Mouse (Mus musculus): Measurements from ENCODE around the gene Gpx3.
"Not testable (repeated sequence)": the region's sequence is repeated elsewhere in the genome, so short reads cannot be mapped to it uniquely, and the experiment has no call there.

Gene Gpx3

DNA sequence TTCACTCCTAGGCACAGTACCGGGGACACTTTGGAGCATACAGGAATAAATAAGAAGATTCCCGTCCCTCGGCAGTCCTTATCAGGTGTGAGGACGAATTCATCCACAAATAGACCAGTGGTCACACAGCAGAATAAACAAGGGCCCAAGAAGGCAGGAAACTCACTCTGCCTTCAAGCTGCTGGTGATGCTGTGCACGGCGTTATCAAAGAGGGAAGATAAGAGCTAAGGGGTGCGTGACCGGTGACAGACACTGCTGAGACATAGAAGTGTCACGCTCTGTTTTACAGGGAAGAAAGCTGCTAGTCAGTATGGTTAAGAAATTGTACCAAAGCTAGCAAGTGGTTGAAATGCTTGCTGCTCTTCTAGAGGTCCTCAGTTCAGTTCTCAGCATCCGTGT is 22.3 kb upstream of the Gpx3 start:
- CTCF ChIA-PET = interaction anchor here (0.6 to 1.2 kb wide), 2 partner anchors 104 to 233 kb away, joined by 3 to 4 read pairs; no protein-coding TSS in a partner anchor

DNA sequence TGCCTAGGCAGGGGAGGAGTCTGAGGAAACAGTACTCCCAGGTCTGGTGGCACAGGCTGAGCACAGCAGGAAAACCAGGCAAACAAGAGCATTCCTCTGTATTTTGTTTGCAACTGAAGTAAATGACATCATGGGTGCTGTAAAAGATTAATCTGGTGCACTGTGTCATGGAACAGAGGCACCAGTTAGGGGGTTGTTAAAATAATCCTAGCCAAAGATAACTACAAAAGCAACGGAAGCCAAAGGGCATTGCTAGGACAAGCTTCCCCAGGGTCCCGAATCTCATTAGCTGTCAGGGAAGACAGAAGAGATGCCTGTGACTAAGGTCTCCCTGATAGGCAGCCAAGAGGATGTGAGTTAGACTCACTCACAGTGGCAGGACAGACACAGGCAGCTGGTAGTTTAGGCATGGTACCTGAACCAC is 21.2 kb upstream of the Gpx3 start:
- CTCF ChIA-PET = interaction anchor here (0.6 kb wide), 1 partner anchor 103 kb away, joined by 3 read pairs; no protein-coding TSS in a partner anchor

DNA sequence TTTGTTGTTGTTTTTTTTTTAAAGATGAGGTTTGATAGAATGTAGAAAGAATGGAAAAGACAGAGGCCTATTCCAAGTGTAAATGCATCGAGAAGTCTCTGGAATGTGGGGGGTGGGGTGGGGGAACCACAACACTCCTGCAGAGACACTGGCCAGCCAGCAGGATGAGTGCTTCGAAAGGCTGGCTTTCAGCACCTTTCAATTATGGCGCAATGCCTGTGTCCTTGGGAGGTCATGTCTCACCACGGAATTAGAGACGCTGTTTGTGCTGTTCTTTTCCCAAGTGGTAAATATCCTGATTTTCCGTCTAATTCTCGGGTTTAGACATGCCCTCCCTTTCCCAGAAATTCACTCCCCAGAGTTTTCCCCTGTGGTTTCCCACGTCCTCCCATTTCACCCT is 19.6 kb upstream of the Gpx3 start:
- CTCF ChIA-PET = no interaction called here

DNA sequence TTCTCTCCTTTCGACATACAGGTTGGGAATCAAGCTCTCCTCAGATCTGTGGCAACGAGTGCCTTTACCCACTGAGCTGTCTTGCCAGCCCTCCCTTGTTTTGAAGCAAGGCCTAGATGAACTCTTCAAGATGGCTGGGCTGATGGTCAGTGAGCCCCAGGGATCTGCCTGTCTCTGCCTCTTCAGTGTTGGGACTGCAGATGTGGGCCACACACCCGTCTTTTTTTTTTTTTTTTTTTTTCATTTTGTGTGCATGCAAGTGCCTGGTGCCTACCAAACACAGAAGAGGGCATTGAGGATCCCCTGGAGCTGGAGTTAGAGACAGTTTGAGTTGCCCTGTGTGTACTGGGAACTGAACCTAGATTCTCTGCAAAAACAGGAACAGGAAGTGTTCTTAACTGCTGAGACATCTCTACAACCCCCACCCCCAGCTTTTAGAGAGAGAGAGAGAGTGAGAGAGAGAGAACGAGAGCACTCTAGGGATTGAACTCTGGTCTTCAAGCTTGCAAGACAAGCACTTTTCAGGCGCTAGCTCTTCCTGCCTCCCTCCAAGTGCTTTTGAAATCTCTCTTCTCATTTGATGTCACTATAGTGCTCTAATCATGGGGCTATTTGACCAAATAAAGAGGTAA is 17.9 kb upstream of the Gpx3 start:
- CTCF ChIA-PET = interaction anchor here (0.6 to 0.7 kb wide), 5 partner anchors 8 to 485 kb away, joined by 3 to 11 read pairs (median 5); no protein-coding TSS in a partner anchor

DNA sequence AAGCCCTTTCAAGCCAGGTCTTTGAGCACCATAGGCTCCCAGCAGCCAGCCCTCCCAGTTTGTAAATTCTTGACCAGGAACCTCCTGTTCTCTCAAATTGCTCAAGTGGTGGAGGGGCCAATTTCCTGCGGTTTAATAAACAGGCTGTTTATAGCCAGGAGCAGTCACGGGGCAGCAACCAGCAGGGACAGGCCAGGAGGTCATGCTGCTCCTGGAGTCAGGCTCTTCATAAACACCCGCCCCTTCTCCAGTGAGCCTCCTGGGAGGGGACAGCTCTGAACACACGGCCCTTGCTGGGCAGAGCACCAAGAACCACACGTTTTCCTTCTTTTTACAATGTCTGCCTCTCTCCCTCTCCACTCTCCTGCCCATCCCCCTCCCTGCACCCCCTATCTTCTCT is 17.3 kb upstream of the Gpx3 start:
- CTCF ChIA-PET = interaction anchor here (0.6 kb wide), 4 partner anchors 8 to 485 kb away, joined by 3 to 11 read pairs (median 5); no protein-coding TSS in a partner anchor

DNA sequence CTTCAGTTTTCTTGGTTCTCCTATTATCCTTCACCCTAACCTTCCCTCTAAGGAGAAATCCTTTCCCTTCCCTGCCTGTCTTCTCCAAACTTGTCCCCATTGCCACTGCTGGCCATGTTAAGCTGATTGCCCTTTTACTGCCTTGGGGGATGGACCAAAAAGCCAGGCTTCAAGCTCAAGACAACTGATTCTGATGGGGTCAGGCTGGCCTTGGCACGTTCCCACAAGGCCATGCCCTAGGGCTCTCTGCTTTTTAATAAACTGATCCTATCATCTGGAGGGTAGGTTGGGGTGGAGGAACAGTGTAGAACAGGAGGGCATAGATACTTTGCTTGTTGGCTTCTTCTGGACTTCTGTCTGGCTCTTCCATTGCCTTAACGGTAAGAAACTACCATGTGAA is 16.8 kb upstream of the Gpx3 start:
- CTCF ChIA-PET = no interaction called here

DNA sequence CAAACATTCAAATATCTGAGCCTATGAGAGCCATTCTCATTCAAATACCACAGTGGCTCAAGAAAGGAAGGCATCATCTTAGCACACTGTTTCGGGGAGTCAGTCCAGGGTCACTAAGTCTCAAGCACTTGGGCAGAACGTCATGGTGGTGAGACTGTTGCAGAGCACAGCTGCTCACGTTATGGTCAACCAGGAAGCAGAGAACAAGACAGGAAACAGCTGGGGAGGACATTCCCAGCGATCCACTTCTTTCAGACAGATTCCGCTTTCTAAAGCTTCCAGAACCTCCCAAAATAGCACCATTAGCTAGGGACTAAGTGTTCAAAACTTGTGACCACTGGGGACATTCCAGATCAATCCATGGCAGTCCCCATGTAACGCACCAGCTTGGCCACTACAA is 14.3 kb upstream of the Gpx3 start:
- CTCF ChIA-PET = interaction anchor here (0.6 kb wide), 1 partner anchor 438 kb away, joined by 3 read pairs; no protein-coding TSS in a partner anchor

DNA sequence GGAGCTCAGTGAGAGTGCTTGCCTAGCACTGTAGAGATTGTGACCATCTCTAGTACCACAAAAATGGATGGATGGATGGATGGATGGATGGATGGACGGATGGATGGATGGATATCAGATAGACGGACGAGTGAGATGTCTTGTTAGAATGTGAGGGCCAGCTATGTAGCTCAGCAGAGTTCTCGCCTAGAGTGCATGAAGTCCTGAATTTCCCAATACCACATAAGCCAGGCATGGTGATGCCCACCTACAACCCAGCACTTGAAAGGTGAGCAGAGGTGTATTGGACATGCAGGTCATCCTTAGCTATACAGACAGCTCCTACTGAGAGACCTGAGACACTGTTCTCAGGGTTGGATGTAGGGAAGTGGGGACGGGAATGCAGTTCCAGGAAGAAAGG is 10.9 kb upstream of the Gpx3 start:
- CTCF ChIA-PET = no interaction called here

DNA sequence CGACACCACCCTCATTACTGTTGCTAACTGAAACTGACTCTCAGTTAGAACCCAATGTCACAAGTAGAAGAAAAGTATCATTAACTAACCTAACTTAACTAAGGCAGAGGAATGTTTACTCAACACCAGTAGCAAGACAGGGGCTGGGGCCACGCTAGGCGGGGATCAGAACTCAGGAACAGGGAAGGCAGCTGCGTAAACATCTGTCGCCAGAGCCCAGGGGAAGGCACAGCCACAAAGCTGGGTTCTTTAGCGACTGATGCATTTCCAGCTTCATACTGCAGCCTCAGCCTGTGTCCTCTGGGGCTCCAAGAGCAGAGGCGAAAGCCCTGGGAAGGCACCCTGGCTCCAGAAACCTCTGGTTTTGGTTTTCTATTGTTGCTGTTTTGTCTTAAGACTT is 10.2 kb upstream of the Gpx3 start:
- CTCF ChIA-PET = interaction anchor here (0.5 kb wide), 1 partner anchor 8 kb away, joined by 4 read pairs; no protein-coding TSS in a partner anchor

DNA sequence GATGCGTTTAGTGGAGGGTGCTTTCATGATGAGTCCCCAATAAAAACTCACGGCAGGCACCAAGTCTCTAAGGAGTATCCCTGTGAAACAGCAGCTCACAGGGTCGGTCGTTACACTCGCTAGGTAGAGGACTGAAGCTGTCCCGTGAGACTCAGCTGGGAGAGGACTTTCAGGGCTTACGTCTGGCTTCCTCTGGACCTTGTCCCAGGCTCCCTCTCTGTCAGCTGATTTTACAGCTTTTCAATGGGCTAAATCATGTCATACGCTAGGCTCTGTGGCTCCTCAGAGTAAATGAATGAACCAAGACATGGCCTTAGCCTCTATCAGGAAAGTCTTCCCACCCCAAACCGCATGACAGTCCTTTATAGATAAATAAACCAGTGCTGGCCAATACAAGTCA is 7.7 kb upstream of the Gpx3 start:
- CTCF ChIA-PET = interaction anchor here (0.6 kb wide), 1 partner anchor 202 kb away, joined by 3 read pairs; no protein-coding TSS in a partner anchor

DNA sequence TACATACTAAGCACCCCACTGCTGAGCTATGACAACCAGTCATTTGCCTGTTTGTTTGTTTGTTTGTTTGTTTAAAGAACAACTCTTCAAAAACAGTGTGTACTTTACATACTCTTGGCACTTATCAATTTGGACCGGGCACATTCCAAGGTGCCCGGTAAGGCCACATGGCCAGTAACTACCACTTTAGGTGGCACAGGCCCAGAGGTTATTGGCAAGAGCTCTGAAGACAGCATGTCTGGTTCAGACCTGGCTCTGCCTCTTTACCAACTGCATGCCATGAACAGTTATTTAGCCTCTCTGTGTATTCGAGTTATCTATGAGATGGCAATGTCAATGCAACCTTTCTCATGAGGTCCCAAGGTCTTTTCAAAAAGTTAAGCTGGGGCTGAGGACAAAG is 5.6 kb upstream of the Gpx3 start:
- CTCF ChIA-PET = not testable (repeated sequence)

DNA sequence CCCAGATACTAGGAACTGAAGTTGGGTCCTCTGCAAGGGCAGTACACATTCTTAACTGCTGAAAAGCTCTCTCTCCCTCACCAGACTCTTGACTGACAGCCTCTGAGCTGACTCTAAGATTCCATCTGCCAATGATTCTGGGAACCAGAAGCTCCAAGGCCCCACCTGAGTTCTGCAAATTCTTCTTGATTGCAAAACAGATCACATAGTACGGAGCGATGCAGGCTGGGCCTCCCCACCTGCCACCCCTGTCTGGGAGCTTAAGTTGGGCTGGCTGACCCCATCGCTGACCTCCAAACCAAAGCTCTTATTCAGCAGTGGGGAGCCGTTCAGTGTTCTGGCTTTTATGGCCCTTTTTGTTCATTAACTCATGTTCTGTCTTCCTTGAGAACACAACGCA is 4.8 kb upstream of the Gpx3 start:
- CTCF ChIA-PET = no interaction called here

DNA sequence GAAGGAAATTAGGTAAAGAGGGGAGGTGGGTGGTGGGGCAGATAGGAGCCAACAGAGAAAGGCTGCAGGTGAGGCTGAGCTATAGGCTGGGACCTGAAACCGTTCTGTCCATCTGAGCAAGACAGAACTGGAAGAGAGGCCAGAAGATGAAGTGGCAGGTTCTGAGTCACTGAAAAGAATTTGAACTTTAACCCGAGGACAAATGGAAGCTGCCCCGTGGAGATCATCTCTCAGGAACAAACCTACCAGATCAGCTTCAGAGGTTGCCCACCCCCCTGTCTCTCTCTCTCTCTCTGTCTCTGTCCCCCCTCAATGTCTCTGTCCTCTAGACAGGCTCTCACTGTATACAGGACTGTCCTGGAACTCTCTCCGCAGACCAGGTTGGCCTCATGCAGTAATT is 2.6 kb upstream of the Gpx3 start:
- CTCF ChIA-PET = no interaction called here

DNA sequence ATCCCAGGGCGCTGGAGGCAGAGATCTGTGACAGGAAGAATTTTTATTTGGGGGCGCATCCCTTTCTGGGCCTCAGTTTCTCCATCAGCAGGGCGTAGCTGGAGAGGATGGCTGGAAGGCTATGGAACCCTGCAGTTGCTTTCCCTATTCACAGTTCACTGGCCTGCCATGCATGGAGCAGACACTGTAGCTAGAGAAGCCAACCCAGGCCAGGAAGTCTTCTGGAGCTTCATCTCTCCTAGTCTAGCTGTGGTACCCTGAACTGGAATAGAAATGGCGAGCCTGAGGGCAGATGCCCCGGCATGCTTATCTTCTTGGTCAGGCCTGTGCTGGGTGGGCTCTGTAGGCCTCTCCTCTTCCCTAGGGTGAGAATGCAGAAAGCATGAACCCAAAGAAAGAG is 1.1 kb downstream of the Gpx3 start:
- CTCF ChIA-PET = interaction anchor here (0.6 to 0.9 kb wide), 3 partner anchors 19 to 89 kb away, joined by 3 to 7 read pairs (median 6); no protein-coding TSS in a partner anchor

DNA sequence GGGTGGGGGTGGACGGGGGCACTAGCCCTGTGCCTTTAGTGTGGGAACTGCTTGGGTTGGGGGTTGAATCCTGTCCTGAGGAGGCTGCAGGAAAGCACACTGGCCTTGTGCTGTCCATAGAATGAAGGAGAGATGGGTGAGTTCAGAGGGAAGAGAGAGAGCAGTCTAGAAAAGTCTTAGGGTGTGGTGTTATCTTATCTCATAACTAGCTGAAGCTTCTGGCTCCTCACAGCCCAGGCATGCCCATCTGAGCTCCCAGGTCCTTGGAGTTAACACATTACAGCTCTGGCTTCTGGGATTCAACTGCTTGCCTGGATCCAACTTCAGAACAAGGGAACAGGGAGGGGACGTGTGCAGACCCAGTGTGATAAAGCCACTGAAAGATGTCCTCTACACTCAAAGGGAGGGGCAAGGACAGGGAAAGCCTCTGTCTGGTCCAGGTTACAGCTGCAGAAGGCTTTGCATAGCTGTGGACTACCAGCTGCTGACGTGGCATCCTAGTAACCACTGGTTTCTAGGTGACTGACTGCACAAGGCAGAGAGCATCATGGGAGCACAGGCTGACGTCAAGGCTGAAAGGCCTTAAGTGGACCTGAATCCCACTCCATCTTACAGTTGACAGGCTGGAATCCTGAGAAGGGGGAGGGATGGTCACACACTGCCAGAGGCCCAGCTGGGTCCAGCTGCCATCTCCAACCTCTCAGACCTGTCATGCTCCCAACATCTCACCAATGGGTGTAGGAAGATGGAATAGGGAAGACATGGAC is 1.9 kb downstream of the Gpx3 start:
- CTCF ChIA-PET = interaction anchor here (0.6 kb wide), 2 partner anchors 18 to 307 kb away, joined by 3 to 7 read pairs; no protein-coding TSS in a partner anchor

DNA sequence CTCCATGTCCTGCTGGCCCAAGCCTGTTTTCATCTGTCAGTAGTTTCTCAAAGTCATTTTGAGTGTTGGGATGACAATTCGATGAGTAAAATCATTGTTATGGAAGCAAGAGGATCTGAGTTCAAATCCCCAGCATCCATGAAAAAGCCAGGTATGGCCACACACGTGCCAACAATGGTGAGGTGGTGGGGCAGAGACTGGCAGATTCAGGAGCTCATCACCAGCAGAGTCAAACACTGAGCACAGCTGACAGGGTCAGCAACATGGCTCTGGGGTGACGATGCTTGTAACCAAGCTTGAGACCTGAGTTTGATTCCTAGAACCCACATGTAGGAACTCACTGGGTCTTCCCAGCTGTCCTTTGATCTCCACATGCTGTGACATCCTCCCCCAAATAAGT is 2.8 kb downstream of the Gpx3 start:
- CTCF ChIA-PET = no interaction called here

DNA sequence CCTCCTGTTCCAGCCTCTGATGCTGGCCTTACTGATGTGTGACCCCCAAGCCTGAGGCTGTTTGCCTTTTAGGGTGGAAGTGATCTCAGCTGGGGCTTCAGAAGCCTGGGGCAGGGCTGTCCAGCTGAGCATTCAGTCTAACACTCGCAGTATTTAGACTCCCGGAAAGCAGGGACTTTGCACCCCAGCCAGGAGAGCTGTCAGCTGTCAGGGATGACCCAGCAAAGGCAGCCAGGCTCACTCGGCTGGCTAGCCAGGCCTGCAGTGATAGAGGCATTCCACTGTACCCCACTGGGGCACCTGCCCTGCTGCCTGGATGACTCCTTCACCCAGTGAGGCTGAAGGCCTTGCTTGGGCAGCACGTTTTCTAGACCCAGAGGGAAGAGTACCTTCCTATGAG is 3.7 kb downstream of the Gpx3 start:
- CTCF ChIA-PET = no interaction called here

DNA sequence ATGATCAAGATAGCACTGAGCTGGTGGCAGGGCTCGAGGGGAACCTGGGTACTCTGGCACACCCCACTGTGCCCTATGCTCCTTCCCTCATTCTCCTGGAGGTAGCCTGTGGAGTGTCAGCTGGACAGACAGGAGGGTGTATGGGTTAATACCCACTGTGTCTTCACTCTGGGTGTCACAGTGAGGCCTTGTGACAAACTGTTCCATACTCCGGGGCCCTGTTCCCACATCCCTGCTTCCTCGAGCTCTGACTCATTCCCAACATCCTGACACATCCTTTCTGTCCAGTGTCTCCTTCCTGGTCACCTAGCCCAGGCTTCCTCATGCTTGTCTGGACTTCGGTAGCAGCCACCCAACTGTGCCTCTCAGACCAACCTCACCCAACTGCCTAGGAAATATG is 4.2 kb downstream of the Gpx3 start:
- CTCF ChIA-PET = no interaction called here

DNA sequence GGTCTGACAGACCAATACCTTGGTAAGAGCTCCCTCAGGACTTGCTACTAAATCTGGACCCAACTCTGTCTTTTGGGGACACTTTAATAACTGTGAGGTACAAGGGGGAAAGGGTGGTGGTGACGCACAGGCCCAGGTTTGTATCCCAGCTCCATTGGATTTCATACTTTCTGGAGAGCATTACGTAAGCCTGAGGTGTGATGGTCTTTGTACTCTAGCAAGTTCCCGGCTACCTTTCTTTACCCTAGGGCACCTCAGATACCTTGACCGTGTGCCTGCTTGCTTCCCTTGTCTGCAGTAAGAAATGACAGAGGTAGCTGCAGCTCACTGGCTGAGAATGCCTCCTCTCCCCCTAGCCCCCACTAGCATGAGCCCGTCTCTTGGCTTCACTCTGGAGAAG is 5.0 kb downstream of the Gpx3 start:
- CTCF ChIA-PET = no interaction called here

DNA sequence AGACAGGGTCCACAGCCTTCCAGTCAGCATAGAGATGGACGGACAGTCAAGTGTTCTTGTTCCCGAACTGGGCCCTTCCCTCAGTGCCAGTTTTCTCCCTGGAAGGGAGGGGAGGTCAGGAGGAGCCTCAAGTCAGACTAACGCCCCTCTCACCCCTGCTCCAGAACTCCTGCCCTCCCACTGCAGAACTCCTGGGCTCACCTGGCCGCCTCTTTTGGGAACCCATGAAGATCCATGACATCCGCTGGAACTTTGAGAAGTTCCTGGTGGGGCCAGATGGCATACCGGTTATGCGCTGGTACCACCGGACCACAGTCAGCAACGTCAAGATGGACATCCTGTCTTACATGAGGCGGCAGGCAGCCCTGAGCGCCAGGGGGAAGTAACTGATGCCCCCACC is 7.0 kb downstream of the Gpx3 start:
- CTCF ChIA-PET = no interaction called here

DNA sequence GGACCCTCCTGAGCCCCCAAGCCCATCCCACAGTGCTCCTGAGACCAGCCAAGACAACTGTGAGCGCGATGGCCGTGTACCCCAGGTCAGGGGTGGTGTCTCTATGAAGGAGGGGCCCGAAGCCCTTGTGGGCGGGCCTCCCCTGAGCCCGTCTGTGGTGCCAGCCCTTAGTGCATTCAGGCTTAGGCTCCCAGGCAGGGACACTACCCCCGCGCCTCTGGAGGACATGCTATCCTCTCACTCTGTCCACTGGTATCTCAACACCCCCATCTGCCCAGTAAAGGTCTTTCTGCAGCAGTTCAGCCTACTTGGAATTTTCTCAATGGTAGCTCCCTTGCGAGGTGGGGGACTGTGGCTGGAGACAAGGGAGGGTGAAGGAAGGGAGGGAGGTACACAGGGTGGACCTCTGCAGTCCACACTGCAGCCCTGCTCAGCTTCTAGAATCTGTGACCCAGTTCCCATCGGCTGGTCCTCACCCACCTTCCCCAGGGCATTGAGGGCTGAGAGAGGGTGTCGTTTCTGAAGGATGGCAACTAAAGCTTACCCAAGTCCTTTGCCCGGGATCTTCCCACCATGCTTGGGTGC is 7.9 kb downstream of the Gpx3 start:
- CTCF ChIA-PET = no interaction called here

DNA sequence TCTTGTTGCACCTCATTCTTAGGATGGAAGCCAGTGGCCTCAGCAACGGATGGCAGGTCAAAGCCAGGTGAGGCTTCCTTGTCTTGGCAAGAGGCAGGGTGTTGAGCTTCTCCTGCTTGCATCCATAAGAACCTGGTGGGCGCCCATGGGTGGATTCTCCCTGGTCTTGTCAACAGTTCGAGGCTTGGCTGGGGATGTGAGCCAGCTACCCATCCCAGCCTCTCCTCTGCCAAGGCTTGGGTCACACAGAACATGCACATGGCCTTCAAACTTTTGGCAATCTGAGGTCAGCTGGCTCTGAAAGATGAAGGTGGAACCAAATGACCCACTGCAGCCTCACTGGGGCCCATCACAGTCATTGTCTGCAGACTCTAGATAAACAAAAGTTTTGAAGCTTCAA is 8.9 kb downstream of the Gpx3 start:
- CTCF ChIA-PET = no interaction called here
